Mouse (Mus musculus) MEL (cell line): ENCODE results near the gene Flywch1. TPM values are rescaled to one million over a fixed set of nuclear protein-coding genes. Genes with fewer than 3 reads are reported as not detected.

Experiments
- DNase-seq: peaks from one replicate; pipeline ENCODE4 v3.0.0; 2011; ENCODE audit warnings: low read depth, low spot score
- H3K27ac ChIP-seq: 2 replicates; pipeline ENCODE4 v1.5.1; 2012; ENCODE audit warnings: low read depth, mild to moderate bottlenecking, control low read depth, low read length, moderate library complexity; ENCODE audit not compliant: control insufficient read depth
- H3K27me3 ChIP-seq, 2 experiments: fragments of 150-350 bp in 1 of 2; sonication (generic) in 1 of 2; 2 replicates each; pipeline ENCODE4 v1.6.1; 2012; ENCODE audit warnings: low read length in 2 of 2, mild to moderate bottlenecking in 2 of 2, improper control_type of control experiment in 1 of 2, moderate library complexity in 1 of 2; ENCODE audit not compliant: insufficient read depth in 2 of 2, control insufficient read depth in 1 of 2
- H3K36me3 ChIP-seq, 2 experiments: 2 replicates each; pipeline ENCODE4 v1.6.1; 2012 to 2014; ENCODE audit warnings: low read length in 2 of 2, improper control_type of control experiment in 1 of 2, inconsistent platforms in 1 of 2, mild to moderate bottlenecking in 1 of 2; ENCODE audit not compliant: insufficient read depth in 2 of 2, control insufficient read depth in 1 of 2
- H3K4me1 ChIP-seq, 2 experiments: fragments of 150-350 bp in 1 of 2; sonication (generic) in 1 of 2; 2 replicates each; pipeline ENCODE4 v1.6.1; 2012; ENCODE audit warnings: low read length in 2 of 2, improper control_type of control experiment in 1 of 2, mild to moderate bottlenecking in 1 of 2; ENCODE audit not compliant: insufficient read depth in 2 of 2, control insufficient read depth in 1 of 2
- H3K4me3 ChIP-seq, 2 experiments: fragments of 150-350 bp in 1 of 2; sonication (generic) in 1 of 2; 2 replicates each; pipeline ENCODE4 v1.5.1; 2012; ENCODE audit warnings: low read depth in 2 of 2, low read length in 2 of 2, mild to moderate bottlenecking in 2 of 2, moderate library complexity in 2 of 2, control low read depth in 1 of 2, improper control_type of control experiment in 1 of 2; ENCODE audit not compliant: control insufficient read depth in 1 of 2, insufficient read depth in 1 of 2
- H3K79me2 ChIP-seq: 2 replicates; pipeline ENCODE4 v1.6.1; 2012; ENCODE audit warnings: mild to moderate bottlenecking, low read length, moderate library complexity; ENCODE audit not compliant: control insufficient read depth, poor library complexity, insufficient read depth
- H3K9ac ChIP-seq: 2 replicates; pipeline ENCODE4 v1.6.1; 2012; ENCODE audit warnings: low read depth, mild to moderate bottlenecking, control low read depth, low read length, moderate library complexity; ENCODE audit not compliant: control insufficient read depth, poor library complexity, severe bottlenecking
- H3K9me3 ChIP-seq: fragments of 150-350 bp; sonication (generic); replicated peaks from 2 replicates; pipeline ENCODE4 v1.6.1; 2012; ENCODE audit warnings: mild to moderate bottlenecking, low read length, improper control_type of control experiment, moderate library complexity; ENCODE audit not compliant: insufficient read depth
- CHD1 ChIP-seq: IDR thresholded peaks from 2 replicates; pipeline ENCODE4 v1.6.1; 2012; ENCODE audit warnings: low read depth, mild to moderate bottlenecking, inconsistent platforms, low read length, improper control_type of control experiment
- CTCF ChIP-seq, 3 experiments: IDR thresholded peaks in 2 of 3; conservative IDR thresholded peaks in 1 of 3; 2 replicates each; pipeline ENCODE4 v1.5.1; 2011 to 2012; ENCODE audit warnings: low read length in 3 of 3, low read depth in 2 of 3, mild to moderate bottlenecking in 2 of 3, improper control_type of control experiment in 1 of 3, inconsistent platforms in 1 of 3, mixed read lengths in 1 of 3, moderate library complexity in 1 of 3; ENCODE audit not compliant: control insufficient read depth in 1 of 3, insufficient read depth in 1 of 3, poor library complexity in 1 of 3, severe bottlenecking in 1 of 3
- E2F4 ChIP-seq: IDR thresholded peaks from 2 replicates; pipeline ENCODE4 v1.6.1; 2011; ENCODE audit warnings: low read depth, low read length, improper control_type of control experiment, borderline replicate concordance
- ELF1 ChIP-seq: IDR thresholded peaks from 2 replicates; pipeline ENCODE4 v1.6.1; 2014; ENCODE audit warnings: low read depth, mild to moderate bottlenecking, inconsistent platforms, low read length, improper control_type of control experiment, moderate library complexity
- EP300 ChIP-seq, 2 experiments: IDR thresholded peaks; 2 replicates each; pipeline ENCODE4 v1.6.1; 2011; ENCODE audit warnings: improper control_type of control experiment in 2 of 2, low read length in 2 of 2, low read depth in 1 of 2, mild to moderate bottlenecking in 1 of 2
- GATA1 ChIP-seq: IDR thresholded peaks from 2 replicates; pipeline ENCODE4 v1.6.1; 2011; ENCODE audit warnings: low read depth, low read length, improper control_type of control experiment
- MAX ChIP-seq: IDR thresholded peaks from 2 replicates; pipeline ENCODE4 v1.6.1; 2011; ENCODE audit warnings: low read length, improper control_type of control experiment
- MXI1 ChIP-seq: IDR thresholded peaks from 2 replicates; pipeline ENCODE4 v1.6.1; 2011; ENCODE audit warnings: mild to moderate bottlenecking, low read depth, low read length, improper control_type of control experiment
- NRF1 ChIP-seq: IDR thresholded peaks from 2 replicates; pipeline ENCODE4 v1.6.1; 2014; ENCODE audit warnings: low read depth, mild to moderate bottlenecking, inconsistent platforms, low read length, improper control_type of control experiment, moderate library complexity; ENCODE audit not compliant: poor library complexity, insufficient read depth, severe bottlenecking
- SIN3A ChIP-seq: IDR thresholded peaks from 2 replicates; pipeline ENCODE4 v1.6.1; 2012; ENCODE audit warnings: low read length, improper control_type of control experiment, inconsistent platforms
- USF2 ChIP-seq, 2 experiments: IDR thresholded peaks; 2 replicates each; pipeline ENCODE4 v1.6.1; 2011 to 2012; ENCODE audit warnings: improper control_type of control experiment in 2 of 2, low read length in 2 of 2, borderline replicate concordance in 1 of 2, inconsistent platforms in 1 of 2, low read depth in 1 of 2, mild to moderate bottlenecking in 1 of 2; ENCODE audit not compliant: insufficient read depth in 1 of 2
- ZKSCAN1 ChIP-seq: IDR thresholded peaks from 2 replicates; pipeline ENCODE4 v1.6.1; 2012; ENCODE audit warnings: low read depth, mild to moderate bottlenecking, inconsistent platforms, low read length, improper control_type of control experiment, moderate library complexity
- ZNF384 ChIP-seq: IDR thresholded peaks from 2 replicates; pipeline ENCODE4 v1.6.1; 2012; ENCODE audit warnings: low read depth, mild to moderate bottlenecking, inconsistent platforms, low read length, improper control_type of control experiment
- polyA plus RNA-seq, 2 experiments: library from polyadenylated mRNA; stranded (reverse) in 1 of 2; unstranded in 1 of 2; fragments of >175 nt in 1 of 2; fragments of >200 nt in 1 of 2; gene quantifications; 2 replicates each; pipeline versions ENCODE4 v1.2.1 to v1.2.4; 2012; ENCODE audit warnings: low replicate concordance in 2 of 2, low read depth in 1 of 2; ENCODE audit not compliant: insufficient read length in 2 of 2, insufficient read depth in 1 of 2, missing spikeins in 1 of 2
- total RNA-seq: library from RNA; depleted of rRNA; stranded (reverse); fragments of 300-350 nt; gene quantifications from 2 replicates; pipeline ENCODE4 v1.2.3, GENCODE M21; 2012

The Flywch1 gene
- total and polyA plus RNA-seq, 3 experiments, result 15.3 to 29.7 TPM; not detected in 1

DNA sequence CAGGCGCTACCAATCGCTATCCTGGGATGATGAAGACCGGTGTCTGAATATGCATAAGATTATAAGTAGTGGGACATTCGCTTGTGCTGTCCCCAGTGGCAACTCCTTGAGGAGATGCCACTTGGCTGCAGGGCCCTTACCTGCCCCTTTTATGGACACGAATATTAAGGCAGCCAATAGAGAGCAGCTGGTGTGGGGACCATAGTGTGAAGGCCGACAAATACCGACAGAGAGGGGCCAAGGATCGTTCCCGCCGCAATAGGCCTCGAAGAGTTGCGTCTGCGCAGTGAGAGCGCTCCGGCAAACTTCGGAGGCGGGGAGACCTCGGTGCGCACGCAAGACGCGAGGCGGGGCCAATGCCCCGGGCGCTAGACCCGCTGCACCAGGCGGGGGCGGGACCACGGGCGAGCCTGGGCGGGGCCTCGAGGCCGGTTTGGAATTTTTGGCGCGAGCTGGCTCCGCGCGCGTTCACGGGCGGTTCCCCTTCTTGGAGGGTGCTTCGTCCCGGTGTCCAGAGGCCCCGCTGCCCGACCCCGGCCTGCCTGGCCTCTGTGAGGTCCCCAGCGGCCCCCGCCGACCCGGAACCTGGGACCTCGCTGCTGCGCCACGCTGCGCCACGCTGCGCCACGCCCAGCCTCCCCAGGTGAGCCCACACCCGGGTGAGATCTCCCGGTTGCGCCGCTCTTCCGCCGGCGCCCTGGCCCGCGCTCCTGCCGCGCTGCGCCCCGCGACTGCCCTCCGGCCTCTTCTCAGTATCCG lies 45.2 kb downstream of the Flywch1 start, which contains the start of gene Pkmyt1 (continued):
- peak; percentile 17; the same call in 1 of the 2 replicates for TF ChIP-seq SIN3A
- TF ChIP-seq MAX, result peak; percentile 31; the same call in 1 of the 2 replicates
- TF ChIP-seq NRF1, result peak; percentile 94
- TF ChIP-seq CTCF (IDR thresholded peaks at IDR 0.05 in 2 of 3, conservative IDR thresholded peaks at IDR 0.05 in 1 of 3; ENCODE audit: control insufficient read depth in 1 of 3, insufficient read depth in 1 of 3, low read depth in 2 of 3, low read length in 3 of 3, poor library complexity in 1 of 3, severe bottlenecking in 1 of 3), result no peak
- TF ChIP-seq USF2 (IDR thresholded peaks at IDR 0.05; ENCODE audit: borderline replicate concordance in 1 of 2, insufficient read depth in 1 of 2, low read depth in 1 of 2, low read length in 2 of 2), result no peak
- no peak for TF ChIP-seq ZKSCAN1
- TF ChIP-seq EP300 (IDR thresholded peaks at IDR 0.05; ENCODE audit: low read depth in 1 of 2, low read length in 2 of 2), result no peak

DNA sequence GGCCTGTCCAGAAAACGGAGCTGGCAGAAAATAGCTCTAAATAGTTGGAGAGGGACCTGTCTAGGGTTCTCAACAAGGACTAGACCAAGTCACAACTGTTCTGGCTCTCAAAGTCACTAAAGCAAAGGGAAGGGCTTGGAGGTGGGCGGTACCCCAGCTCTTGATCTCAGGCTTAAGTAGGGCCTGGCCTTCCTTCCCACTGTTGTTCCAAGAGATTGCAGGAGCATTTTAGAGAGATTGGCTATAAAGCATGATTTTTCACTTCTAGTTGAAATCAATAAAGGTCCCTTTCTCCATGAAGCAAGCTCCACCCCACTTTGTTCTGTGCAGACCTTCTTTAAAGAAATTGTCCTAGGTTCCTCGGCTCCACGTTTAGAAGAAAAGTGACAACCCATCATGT lies 45.9 kb downstream of the Flywch1 start:
- Histone ChIP-seq H3K27ac (peak overlapping the region; percentile 77), H3K27me3 (no peaks in the 10 kb centered on the region), H3K4me3 (peak overlapping the region; percentile 60 to 65), H3K4me1 (peaks cover 2 to 21% of the 10 kb centered on the region in 2 experiments; a peak in 3 of 4 replicates), H3K79me2 (peaks cover 8% of the 10 kb centered on the region), H3K9ac (peak overlapping the region; percentile 85), H3K36me3 (peaks cover 0 to 16% of the 10 kb centered on the region in 2 experiments; a peak in 2 of 4 replicates), H3K9me3 (no peaks in the 10 kb centered on the region)
- peak; percentile 75 for DNase-seq
- no peak for TF ChIP-seq ZNF384
- 0 out of 2 replicates have a peak, but pooled peaks have one; percentile 4 for TF ChIP-seq ELF1
- peak; percentile 38; the same call in 1 of the 2 replicates for TF ChIP-seq E2F4

DNA sequence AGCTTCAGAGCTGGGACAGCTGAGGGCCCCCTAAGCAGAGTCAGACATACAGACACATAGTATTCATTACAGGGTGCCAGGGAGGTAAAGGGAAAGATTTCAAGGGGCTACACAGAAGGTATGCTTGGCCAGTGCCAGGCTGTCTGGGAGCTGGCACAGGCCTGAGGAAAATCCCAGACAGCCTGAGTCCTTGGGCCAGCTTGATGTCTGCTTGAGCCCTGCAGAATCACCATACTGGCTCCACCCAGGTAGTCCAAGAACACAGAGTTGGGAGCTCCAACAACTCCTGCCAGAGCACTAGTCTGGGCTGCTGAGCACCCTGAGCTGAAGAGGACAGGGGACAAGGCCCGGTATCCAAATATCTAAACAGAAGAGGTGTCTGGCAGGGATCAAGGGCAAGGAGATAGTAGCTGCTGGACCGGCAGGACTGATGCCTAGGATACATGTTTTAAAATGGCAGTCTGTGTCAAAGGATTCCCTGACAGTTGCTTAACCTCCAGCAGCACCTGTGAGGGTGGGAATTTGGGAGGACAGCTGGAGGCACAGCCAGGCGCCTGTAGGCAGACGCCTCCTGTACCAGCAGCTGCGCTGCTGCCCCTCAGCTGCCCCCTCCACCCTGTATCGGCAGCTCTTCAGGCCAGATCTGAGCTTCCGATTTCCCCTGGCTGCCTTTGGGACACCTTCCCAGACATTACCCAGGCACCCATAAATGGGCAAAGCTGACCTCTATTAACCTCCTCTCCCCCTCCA lies 48.9 kb downstream of the Flywch1 start, which contains the start of gene 1520401A03Rik:
1520401A03Rik (minus strand) TSS at position 408 of the 750 bp plus-strand sequence.
- H3K9me3 ChIP-seq, result no peaks in the 10 kb centered on the region
- peaks cover 2 to 16% of the 10 kb centered on the region in 2 experiments; a peak in 3 of 4 replicates for H3K4me1 ChIP-seq
- no peak for DNase-seq
- H3K4me3 ChIP-seq, result no peak within 1 kb of the TSS
- H3K36me3 ChIP-seq, result peaks cover 0 to 9% of the 10 kb centered on the region in 2 experiments; a peak in 2 of 4 replicates
- no peak within 1 kb of the TSS for H3K27ac ChIP-seq
- H3K27me3 ChIP-seq, result peaks cover 0 to 3% of the 10 kb centered on the region in 2 experiments; a peak in 2 of 4 replicates
- H3K9ac ChIP-seq, result no peak within 1 kb of the TSS
- TF ChIP-seq GATA1 (no peak), CTCF (IDR thresholded peaks at IDR 0.05 in 2 of 3, conservative IDR thresholded peaks at IDR 0.05 in 1 of 3; ENCODE audit: control insufficient read depth in 1 of 3, insufficient read depth in 1 of 3, low read depth in 2 of 3, low read length in 3 of 3, poor library complexity in 1 of 3, severe bottlenecking in 1 of 3) (no peak), MXI1 (no peak), ELF1 (no peak), CHD1 (no peak)
- peaks cover 8% of the 10 kb centered on the region for H3K79me2 ChIP-seq
